Mouse (Mus musculus): Measurements from ENCODE around the gene Tbc1d8. TPM values are rescaled to one million over a fixed set of nuclear protein-coding genes. Genes with fewer than 3 reads are reported as not detected.

The Tbc1d8 gene
- polyA plus RNA-seq, 1 experiment: 26.8 TPM

DNA sequence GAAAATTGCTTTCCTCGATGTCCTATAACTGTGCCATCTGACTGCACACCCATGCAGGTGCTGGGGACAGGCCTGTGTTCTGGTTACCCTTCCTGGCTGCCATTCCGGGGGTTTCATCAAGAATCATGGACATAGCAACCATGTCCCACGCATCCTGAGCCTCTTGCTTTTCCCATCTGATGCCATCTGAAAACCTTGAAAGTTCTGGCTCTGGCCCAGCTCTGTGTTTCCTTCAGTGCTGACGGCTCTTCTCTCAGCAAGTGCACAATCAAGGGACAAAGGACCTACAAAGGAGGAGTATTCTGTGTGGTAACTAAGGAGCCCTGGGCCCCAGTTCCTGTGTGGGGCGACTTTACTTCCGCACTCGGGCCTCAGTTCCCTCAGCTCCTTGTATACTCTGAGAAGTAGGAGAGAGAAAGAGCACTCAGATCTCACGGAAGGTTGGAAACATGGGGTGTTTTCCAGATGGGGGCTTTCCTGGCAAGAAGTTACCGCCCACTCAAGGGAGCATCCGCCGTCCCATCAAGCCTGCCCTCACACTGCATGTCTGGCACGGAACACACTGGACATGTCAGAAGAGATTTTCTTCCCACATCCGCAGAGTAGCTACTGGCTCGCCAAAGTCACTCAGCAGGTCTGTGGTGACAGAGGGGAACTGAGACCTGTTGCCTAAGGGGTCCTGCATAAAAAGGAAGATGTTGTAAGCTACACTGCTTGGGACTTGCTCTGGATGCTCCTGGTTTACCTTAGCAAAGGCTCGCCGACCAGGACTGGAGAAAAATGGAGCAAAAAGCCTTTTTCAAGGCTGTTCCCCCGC lies 24.5 kb upstream of the Tbc1d8 start:
- Histone ChIP-seq H3K27ac (ENCODE audit: control insufficient read depth, insufficient read depth, low read length) (no peak overlapping the region), H3K4me3 (ENCODE audit: control insufficient read depth, insufficient read depth, low read length) (no peak overlapping the region), H3K27me3 (ENCODE audit: control insufficient read depth, insufficient read depth, low read length) (no peaks in the 10 kb centered on the region), H3K4me1 (replicated peaks; ENCODE audit: control insufficient read depth, insufficient read depth, low read length) (peaks cover 8% of the 10 kb centered on the region; the same call in 1 of the 2 replicates), H3K36me3 (ENCODE audit: control insufficient read depth, insufficient read depth, low read length) (no peaks in the 10 kb centered on the region)
- WGBS: 53% methylated on average over 17 of the region's 17 CpGs
- TF ChIP-seq CTCF (IDR thresholded peaks at IDR 0.05; ENCODE audit: borderline replicate concordance, control insufficient read depth, extremely low read depth, insufficient read depth, low read length, poor library complexity) (no peak), POLR2A (IDR thresholded peaks at IDR 0.05; ENCODE audit: control insufficient read depth, extremely low read depth, insufficient read depth, low read length, poor library complexity) (no peak)
- peak; percentile 13 for DNase-seq

DNA sequence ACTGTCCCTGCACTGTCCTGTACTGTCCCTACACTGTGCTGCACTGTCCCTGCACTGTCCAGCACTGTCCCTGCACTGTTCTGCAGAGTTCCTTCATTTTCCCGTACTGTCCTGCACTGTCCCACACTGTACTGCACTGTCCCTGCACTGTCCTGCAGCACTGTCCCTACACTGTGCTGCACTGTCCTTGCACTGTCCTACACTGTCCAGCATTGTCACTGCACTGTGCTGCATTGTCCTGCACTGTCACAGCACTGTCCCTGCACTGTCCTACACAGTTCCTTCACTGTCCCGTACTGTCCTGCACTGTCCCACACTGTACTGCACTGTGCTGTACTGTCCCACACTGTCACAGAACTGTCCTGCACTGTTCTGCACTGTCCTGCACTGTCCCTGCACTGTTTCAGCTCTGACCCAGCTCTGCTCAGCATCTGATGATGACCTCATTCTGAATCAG lies 21.0 kb upstream of the Tbc1d8 start:
- DNase-seq: no peak
- 96% methylated on average over 2 of the region's 2 CpGs for WGBS
- TF ChIP-seq POLR2A (IDR thresholded peaks at IDR 0.05; ENCODE audit: control insufficient read depth, extremely low read depth, insufficient read depth, low read length, poor library complexity) (no peak), CTCF (IDR thresholded peaks at IDR 0.05; ENCODE audit: borderline replicate concordance, control insufficient read depth, extremely low read depth, insufficient read depth, low read length, poor library complexity) (no peak)
- no peak overlapping the region for H3K27ac ChIP-seq (ENCODE audit: control insufficient read depth, insufficient read depth, low read length)
- no peaks in the 10 kb centered on the region for H3K36me3 ChIP-seq (ENCODE audit: control insufficient read depth, insufficient read depth, low read length)
- H3K4me3 ChIP-seq (ENCODE audit: control insufficient read depth, insufficient read depth, low read length): no peak overlapping the region
- H3K27me3 ChIP-seq (ENCODE audit: control insufficient read depth, insufficient read depth, low read length): no peaks in the 10 kb centered on the region
- peaks cover 8% of the 10 kb centered on the region; the same call in 1 of the 2 replicates for H3K4me1 ChIP-seq (replicated peaks; ENCODE audit: control insufficient read depth, insufficient read depth, low read length)

DNA sequence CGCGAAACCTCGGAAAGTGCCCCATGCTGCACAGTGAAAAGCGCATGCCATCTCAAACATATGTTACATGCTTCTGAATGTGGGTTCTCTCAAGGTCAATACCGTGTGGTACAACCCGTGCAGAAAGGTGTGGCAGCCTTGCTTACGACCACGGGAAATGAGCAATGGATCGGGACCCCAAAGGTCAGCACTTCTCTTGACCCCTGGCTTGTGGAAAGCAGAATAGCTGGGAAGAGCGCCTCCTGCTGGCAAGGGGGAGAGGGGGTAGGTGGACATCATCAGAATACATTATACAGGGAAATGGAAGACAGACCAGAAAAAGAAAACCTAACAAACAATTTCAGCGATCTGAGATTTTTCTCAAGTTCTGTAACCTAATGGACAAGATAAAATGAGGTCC lies 19.2 kb upstream of the Tbc1d8 start:
- no peak overlapping the region for H3K4me3 ChIP-seq (ENCODE audit: control insufficient read depth, insufficient read depth, low read length)
- TF ChIP-seq POLR2A (IDR thresholded peaks at IDR 0.05; ENCODE audit: control insufficient read depth, extremely low read depth, insufficient read depth, low read length, poor library complexity): no peak
- peak; percentile 51; the same call in 1 of the 2 replicates for TF ChIP-seq CTCF (IDR thresholded peaks at IDR 0.05; ENCODE audit: borderline replicate concordance, control insufficient read depth, extremely low read depth, insufficient read depth, low read length, poor library complexity)
- WGBS: 95% methylated on average over 11 of the region's 11 CpGs
- H3K27me3 ChIP-seq (ENCODE audit: control insufficient read depth, insufficient read depth, low read length): no peaks in the 10 kb centered on the region
- H3K36me3 ChIP-seq (ENCODE audit: control insufficient read depth, insufficient read depth, low read length): no peaks in the 10 kb centered on the region
- no peak overlapping the region for H3K27ac ChIP-seq (ENCODE audit: control insufficient read depth, insufficient read depth, low read length)
- 0 out of 2 replicates have a peak, but pooled peaks cover 2% of the 10 kb centered on the region for H3K4me1 ChIP-seq (replicated peaks; ENCODE audit: control insufficient read depth, insufficient read depth, low read length)
- no peak for DNase-seq

DNA sequence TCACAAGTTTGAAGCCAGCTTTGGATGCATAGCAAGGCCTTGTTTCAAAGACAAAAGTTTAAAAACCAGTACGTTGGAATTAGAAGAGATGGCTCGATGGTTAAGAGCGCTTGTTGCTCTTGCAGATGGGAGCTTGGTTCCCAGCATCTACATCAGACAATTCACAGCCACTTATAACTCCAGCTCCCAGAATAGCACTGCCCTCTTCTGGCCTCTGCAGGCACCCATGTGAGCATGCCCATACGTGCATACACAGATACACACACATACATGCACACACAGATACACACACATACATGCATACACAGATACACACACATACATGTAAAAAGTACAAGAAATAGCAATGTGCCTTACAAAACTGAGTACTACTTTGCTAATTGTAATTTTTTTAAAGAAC lies 18.4 kb upstream of the Tbc1d8 start:
- 98% methylated on average over 4 of the region's 4 CpGs for WGBS

DNA sequence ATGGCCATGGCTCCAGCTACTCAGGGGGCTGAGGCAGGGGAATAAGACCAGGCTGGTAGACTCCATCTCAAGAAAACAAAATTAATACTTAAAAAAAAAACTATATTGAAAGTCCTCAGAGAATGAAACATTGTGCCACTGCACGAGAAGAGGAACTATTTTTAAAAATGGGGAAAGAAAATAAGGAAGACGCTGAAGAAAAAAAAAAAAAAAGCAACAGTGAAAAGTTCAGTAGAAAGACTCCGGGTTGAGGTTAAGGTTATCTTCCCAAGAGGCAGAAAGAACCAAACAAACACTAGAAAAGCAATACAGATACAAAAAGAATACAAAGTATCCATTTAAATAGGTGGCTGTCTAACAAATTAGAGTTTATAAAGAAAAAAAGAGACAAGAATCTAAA lies 15.1 kb upstream of the Tbc1d8 start:
- DNase-seq: no peak
- no peak for TF ChIP-seq POLR2A (IDR thresholded peaks at IDR 0.05; ENCODE audit: control insufficient read depth, extremely low read depth, insufficient read depth, low read length, poor library complexity)
- TF ChIP-seq CTCF (IDR thresholded peaks at IDR 0.05; ENCODE audit: borderline replicate concordance, control insufficient read depth, extremely low read depth, insufficient read depth, low read length, poor library complexity): no peak
- Histone ChIP-seq H3K27ac (ENCODE audit: control insufficient read depth, insufficient read depth, low read length) (no peak overlapping the region), H3K27me3 (ENCODE audit: control insufficient read depth, insufficient read depth, low read length) (no peaks in the 10 kb centered on the region), H3K36me3 (ENCODE audit: control insufficient read depth, insufficient read depth, low read length) (no peaks in the 10 kb centered on the region), H3K4me3 (ENCODE audit: control insufficient read depth, insufficient read depth, low read length) (no peak overlapping the region), H3K4me1 (replicated peaks; ENCODE audit: control insufficient read depth, insufficient read depth, low read length) (no peaks in the 10 kb centered on the region)
- 10% methylated on average over 3 of the region's 3 CpGs for WGBS

More for the DNA sequence above, 18.4 kb upstream of the Tbc1d8 start:
- DNase-seq: no peak
- Histone ChIP-seq H3K27ac (ENCODE audit: control insufficient read depth, insufficient read depth, low read length) (no peak overlapping the region), H3K36me3 (ENCODE audit: control insufficient read depth, insufficient read depth, low read length) (no peaks in the 10 kb centered on the region), H3K4me3 (ENCODE audit: control insufficient read depth, insufficient read depth, low read length) (no peak overlapping the region), H3K4me1 (replicated peaks; ENCODE audit: control insufficient read depth, insufficient read depth, low read length) (no peaks in the 10 kb centered on the region), H3K27me3 (ENCODE audit: control insufficient read depth, insufficient read depth, low read length) (no peaks in the 10 kb centered on the region)
- TF ChIP-seq POLR2A (IDR thresholded peaks at IDR 0.05; ENCODE audit: control insufficient read depth, extremely low read depth, insufficient read depth, low read length, poor library complexity): no peak
- TF ChIP-seq CTCF (IDR thresholded peaks at IDR 0.05; ENCODE audit: borderline replicate concordance, control insufficient read depth, extremely low read depth, insufficient read depth, low read length, poor library complexity): no peak

DNA sequence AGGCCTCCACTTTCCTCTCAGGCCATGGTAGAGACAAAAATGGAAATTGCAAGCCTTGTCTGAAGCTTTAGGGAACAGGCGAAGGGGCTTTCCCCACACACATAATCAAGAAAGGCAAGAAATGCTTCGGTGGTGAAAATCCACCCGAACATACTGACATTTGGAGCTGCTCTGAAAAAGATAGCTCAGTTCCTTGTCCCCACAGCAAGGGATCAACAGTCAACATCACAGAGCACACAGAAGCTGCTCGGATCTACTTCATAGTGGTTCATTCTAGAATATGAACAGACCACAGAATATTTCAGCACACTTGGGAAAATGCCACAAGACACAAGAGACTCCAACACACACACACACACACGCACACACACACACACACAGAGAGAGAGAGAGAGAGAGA lies 14.6 kb upstream of the Tbc1d8 start:
- WGBS: 46% methylated on average over 5 of the region's 5 CpGs
- no peak for DNase-seq

More for the DNA sequence above, 14.6 kb upstream of the Tbc1d8 start:
- H3K4me3 ChIP-seq (ENCODE audit: control insufficient read depth, insufficient read depth, low read length): no peak overlapping the region
- H3K27ac ChIP-seq (ENCODE audit: control insufficient read depth, insufficient read depth, low read length): no peak overlapping the region
- TF ChIP-seq POLR2A (IDR thresholded peaks at IDR 0.05; ENCODE audit: control insufficient read depth, extremely low read depth, insufficient read depth, low read length, poor library complexity) (no peak), CTCF (IDR thresholded peaks at IDR 0.05; ENCODE audit: borderline replicate concordance, control insufficient read depth, extremely low read depth, insufficient read depth, low read length, poor library complexity) (no peak)
- no peaks in the 10 kb centered on the region for H3K4me1 ChIP-seq (replicated peaks; ENCODE audit: control insufficient read depth, insufficient read depth, low read length)
- no peaks in the 10 kb centered on the region for H3K27me3 ChIP-seq (ENCODE audit: control insufficient read depth, insufficient read depth, low read length)
- no peaks in the 10 kb centered on the region for H3K36me3 ChIP-seq (ENCODE audit: control insufficient read depth, insufficient read depth, low read length)

Data from thymus, adult 2 months (tissue).